Mouse (Mus musculus) forebrain, embryonic 16.5 days (tissue): Measurements from ENCODE around the gene Arhgef3. TPM values are rescaled to one million over a fixed set of nuclear protein-coding genes. Genes with fewer than 3 reads are reported as not detected.

Source experiments
- ATAC-seq: fragments of 200-750 bp; cut with Nextera tagmentation; 2 replicates; pipeline ENCODE4 v1.8.0; 2017; ENCODE audit warnings: mild to moderate bottlenecking, moderate library complexity
- H3K27ac ChIP-seq: fragments of 300-500 bp; sonication (generic); 2 replicates; pipeline ENCODE4 v1.5.1; 2014; ENCODE audit warnings: low read length, control low read depth
- H3K27me3 ChIP-seq: fragments of 300-500 bp; sonication (generic); replicated peaks from 2 replicates; pipeline ENCODE4 v1.6.1; 2014; ENCODE audit warnings: low read length; ENCODE audit not compliant: control insufficient read depth, insufficient read depth
- H3K36me3 ChIP-seq: fragments of 300-500 bp; sonication (generic); 2 replicates; pipeline ENCODE4 v1.6.1; 2014; ENCODE audit not compliant: control insufficient read depth, insufficient read depth
- H3K4me1 ChIP-seq: fragments of 300-500 bp; sonication (generic); replicated peaks from 2 replicates; pipeline ENCODE4 v1.6.1; 2014; ENCODE audit warnings: low read length; ENCODE audit not compliant: control insufficient read depth, insufficient read depth
- H3K4me2 ChIP-seq: fragments of 300-500 bp; sonication (generic); 2 replicates; pipeline ENCODE4 v1.6.1; 2014; ENCODE audit warnings: mild to moderate bottlenecking, low read length, control low read depth
- H3K4me3 ChIP-seq: fragments of 300-500 bp; sonication (generic); replicated peaks from 2 replicates; pipeline ENCODE4 v1.5.1; 2014; ENCODE audit warnings: mild to moderate bottlenecking, low read length, control low read depth
- H3K9ac ChIP-seq: fragments of 300-500 bp; sonication (generic); replicated peaks from 2 replicates; pipeline ENCODE4 v1.6.1; 2014; ENCODE audit warnings: low read depth, low read length, control low read depth
- H3K9me3 ChIP-seq: fragments of 300-500 bp; sonication (generic); 2 replicates; pipeline ENCODE4 v1.6.1; 2016; ENCODE audit warnings: low read length; ENCODE audit not compliant: control insufficient read depth
- WGBS: fragments of 180-500 bp; shearing (Covaris S2); extraction: QIAGEN DNeasy Blood & Tissue Kit; methylation state at CpG from one replicate; pipeline ENCODE4 v1.1.7; 2014; 5-methylcytosine and 5-hydroxymethylcytosine counted together
- polyA plus RNA-seq: library from polyadenylated mRNA; unstranded; fragments of >200 nt; fragmentation: Nextera tagmentation; extraction: Ambion mirVana; gene quantifications from 2 replicates; pipeline ENCODE4 v1.2.1, GENCODE M21; 2015

Arhgef3 gene
- polyA plus RNA-seq, 1 experiment from 2014 or later: 5.1 TPM

DNA sequence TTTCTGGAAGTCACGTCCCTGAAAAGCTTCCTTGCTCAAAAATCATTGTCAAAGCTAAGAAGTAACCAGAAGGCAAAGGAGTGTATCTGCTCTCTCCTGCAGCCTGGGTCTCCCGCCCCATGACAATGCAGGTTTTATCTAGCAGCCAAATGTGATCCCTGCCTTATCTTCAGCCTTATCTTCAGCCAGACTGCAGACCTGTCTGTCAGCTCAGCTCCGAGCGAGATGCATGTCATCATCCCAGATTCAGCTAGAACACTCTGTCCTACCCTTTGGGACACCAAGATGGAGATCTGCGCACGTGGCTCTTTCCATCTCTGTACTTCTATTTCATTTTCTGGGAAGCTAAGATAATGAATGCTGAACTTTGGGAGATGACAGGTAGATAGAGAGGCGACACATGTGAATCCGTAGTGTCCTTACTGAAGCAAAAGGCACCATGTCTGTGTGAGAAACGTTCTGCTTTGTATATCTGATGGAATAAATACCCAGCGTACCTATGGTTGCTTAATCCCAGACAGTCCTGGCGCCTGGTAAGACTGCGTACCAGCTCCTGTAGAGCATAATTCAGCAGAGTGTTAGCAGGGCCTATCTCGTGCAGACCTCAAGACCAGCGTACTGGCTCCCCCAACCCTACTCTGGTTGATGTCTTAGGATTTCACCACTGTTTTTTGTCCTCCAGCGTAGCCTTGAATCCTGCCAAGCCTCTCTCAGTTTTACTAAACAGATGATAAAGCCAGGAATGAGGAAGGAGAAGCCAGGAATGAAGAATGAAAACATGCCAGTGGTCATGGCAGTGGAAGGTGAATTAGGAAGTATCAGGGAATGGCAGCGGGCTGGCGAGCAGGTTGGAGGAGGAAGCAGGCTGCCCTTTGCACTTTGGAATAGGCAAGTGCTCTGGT is 235.4 kb downstream of the Arhgef3 start:
- Histone ChIP-seq H3K27me3 (no peaks in the 10 kb centered on the region), H3K4me2 (no peak overlapping the region), H3K9ac (no peak overlapping the region), H3K4me3 (no peak overlapping the region), H3K9me3 (no peaks in the 10 kb centered on the region), H3K27ac (no peak overlapping the region), H3K4me1 (no peaks in the 10 kb centered on the region), H3K36me3 (no peaks in the 10 kb centered on the region)
- WGBS: 89% methylated on average over 17 of the region's 17 CpGs
- no peak for ATAC-seq

DNA sequence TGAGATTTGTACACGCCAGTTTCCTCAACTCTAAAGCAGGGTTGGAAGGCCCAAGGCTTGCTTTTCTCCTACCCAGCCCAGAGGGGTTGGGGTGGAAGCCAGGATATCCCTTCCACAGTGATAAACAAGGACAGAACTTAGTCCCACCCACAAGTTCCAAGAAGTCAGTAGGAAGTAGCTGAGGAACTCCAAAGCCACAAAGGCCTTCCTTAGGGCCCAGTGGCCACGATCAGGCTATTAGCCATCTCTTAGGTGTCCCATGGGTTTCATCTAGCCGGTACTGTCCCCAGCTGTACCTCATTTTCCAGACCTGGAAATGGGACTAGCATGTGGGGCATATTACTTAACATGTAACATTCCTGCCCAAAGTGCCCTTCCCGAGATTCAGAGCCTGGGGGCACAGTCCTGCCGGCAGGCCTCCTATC is 236.4 kb downstream of the Arhgef3 start:
- H3K9me3 ChIP-seq: no peaks in the 10 kb centered on the region
- H3K27ac ChIP-seq: no peak overlapping the region
- no peak overlapping the region for H3K4me3 ChIP-seq
- H3K27me3 ChIP-seq: no peaks in the 10 kb centered on the region
- no peak overlapping the region for H3K4me2 ChIP-seq
- WGBS: 83% methylated on average over 5 of the region's 5 CpGs
- no peak for ATAC-seq
- H3K4me1 ChIP-seq: no peaks in the 10 kb centered on the region
- no peak overlapping the region for H3K9ac ChIP-seq
- no peaks in the 10 kb centered on the region for H3K36me3 ChIP-seq

DNA sequence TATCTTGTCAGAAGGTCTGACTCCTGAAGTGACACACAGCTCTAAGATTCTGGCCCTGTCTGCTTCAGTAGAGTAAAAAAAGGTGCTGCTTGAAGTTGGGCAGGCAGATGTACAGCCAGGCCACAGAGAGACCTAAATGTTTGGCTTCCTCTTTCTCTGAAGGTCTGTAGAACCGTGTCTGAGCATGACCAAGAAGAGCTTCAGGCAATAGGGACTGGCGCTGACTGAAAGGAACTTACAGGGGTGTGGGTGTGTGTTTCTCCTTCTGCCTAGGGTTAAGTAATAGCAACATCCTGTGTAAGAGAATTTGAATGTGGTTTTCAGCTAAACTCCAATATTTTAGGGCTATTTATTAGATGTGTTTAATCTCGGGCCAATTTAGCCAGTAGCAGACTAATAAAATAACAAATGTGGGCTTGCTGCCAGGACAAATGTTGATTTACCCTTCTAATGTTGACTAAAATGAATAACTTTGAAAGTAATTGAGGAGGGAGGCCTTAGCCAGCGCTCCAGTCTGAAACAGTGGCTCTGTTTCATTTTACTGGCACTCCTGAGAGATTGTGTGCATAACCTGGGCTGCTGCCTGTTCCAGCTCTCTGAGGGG is 236.9 kb downstream of the Arhgef3 start:
- no peak overlapping the region for H3K27ac ChIP-seq
- WGBS: 76% methylated on average over 4 of the region's 4 CpGs
- H3K4me1 ChIP-seq: no peaks in the 10 kb centered on the region
- H3K9ac ChIP-seq: no peak overlapping the region
- H3K9me3 ChIP-seq: no peaks in the 10 kb centered on the region
- no peaks in the 10 kb centered on the region for H3K27me3 ChIP-seq
- ATAC-seq: no peak
- H3K36me3 ChIP-seq: no peaks in the 10 kb centered on the region
- no peak overlapping the region for H3K4me2 ChIP-seq
- no peak overlapping the region for H3K4me3 ChIP-seq

DNA sequence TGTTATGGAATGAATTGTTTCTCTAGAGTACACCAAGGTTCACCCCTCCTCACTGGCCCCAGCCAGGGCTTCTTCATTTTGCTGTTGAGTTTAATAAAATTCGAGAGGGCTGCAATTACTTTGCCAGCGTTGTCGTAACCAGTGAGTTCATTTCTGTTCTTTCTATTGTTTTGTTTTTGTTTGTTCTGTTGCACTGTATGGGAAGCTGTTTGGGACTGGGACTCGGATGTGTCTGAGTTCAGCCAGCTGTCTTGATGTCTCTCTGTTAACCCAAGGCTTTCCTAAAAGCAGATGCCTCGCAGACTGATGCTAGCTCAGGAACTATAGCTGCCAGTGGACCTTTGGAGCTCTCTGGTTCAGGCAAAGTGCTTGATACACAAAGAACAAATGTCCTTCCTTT is 237.8 kb downstream of the Arhgef3 start:
- 65% methylated on average over 5 of the region's 5 CpGs for WGBS
- ATAC-seq: no peak
- Histone ChIP-seq H3K4me3 (no peak overlapping the region), H3K4me1 (no peaks in the 10 kb centered on the region), H3K36me3 (no peaks in the 10 kb centered on the region), H3K27ac (no peak overlapping the region), H3K4me2 (no peak overlapping the region), H3K27me3 (no peaks in the 10 kb centered on the region), H3K9ac (no peak overlapping the region), H3K9me3 (no peaks in the 10 kb centered on the region)

DNA sequence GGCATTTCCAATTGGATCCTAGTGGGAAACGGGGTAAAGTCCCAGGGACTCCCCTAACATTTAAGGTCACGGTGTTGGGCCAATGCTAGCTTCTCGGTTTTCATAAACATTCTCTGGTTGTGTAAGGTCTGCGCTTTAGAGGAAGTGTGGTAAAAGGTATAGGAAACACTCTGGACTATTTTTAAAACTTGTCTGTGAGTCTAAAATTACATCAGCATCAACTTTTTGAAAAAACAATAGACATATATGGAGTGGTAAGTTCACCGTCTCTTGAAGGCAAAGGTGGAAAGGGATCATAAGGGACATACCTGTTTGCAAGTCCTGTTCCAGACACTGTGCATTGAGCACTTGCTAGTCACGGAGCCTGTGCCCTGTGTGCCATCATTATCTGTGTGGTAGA is 240.5 kb downstream of the Arhgef3 start:
- Histone ChIP-seq H3K27me3 (no peaks in the 10 kb centered on the region), H3K9me3 (no peaks in the 10 kb centered on the region), H3K27ac (no peak overlapping the region), H3K4me3 (no peak overlapping the region), H3K36me3 (no peaks in the 10 kb centered on the region), H3K4me1 (no peaks in the 10 kb centered on the region), H3K9ac (no peak overlapping the region), H3K4me2 (no peak overlapping the region)
- WGBS: 92% methylated on average over 6 of the region's 6 CpGs
- no peak for ATAC-seq

DNA sequence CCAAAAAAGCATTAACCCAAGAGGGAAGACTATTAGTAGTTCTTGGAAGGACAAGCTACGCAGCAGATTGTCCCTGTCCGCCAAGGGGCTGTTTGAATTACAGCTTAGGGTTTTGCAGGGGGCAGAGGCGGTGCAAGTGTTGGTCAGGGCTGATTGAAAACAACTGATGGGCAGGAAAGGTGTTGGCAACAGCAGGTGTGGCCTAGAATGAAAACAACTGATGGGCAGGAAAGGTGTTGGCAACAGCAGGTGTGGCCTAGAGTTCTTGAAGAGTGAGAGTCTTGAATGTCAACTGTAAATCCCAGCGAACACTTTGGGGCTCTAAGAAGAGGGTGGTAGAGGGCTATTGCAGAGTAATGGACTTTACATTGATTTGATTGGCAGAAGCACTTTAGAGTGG is 241.2 kb downstream of the Arhgef3 start:
- Histone ChIP-seq H3K4me1 (no peaks in the 10 kb centered on the region), H3K4me3 (no peak overlapping the region), H3K27ac (no peak overlapping the region), H3K4me2 (no peak overlapping the region), H3K9me3 (no peaks in the 10 kb centered on the region), H3K36me3 (no peaks in the 10 kb centered on the region), H3K9ac (no peak overlapping the region), H3K27me3 (no peaks in the 10 kb centered on the region)
- WGBS: 89% methylated on average over 4 of the region's 4 CpGs
- ATAC-seq: no peak

DNA sequence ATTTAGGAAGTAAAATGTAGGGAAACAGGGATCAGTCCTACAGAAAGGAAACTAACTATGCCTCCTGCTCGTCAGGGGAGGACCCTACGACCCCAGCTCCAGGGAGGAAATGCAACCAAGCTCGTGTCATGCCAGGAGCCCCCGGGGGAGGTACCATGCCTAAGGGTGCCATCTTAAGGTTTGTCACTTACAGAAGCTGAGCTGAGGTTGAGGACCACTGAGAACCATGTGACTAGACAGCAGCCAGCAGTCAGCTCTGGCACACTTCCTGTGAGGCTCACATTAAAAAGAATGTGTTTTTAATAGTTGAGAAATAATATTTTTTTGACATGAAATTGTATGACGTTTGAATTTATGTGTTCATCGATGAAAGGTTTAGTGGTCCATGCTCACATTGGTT is 242.4 kb downstream of the Arhgef3 start:
- no peak overlapping the region for H3K4me2 ChIP-seq
- H3K4me3 ChIP-seq: no peak overlapping the region
- WGBS: 83% methylated on average over 6 of the region's 6 CpGs
- no peak overlapping the region for H3K27ac ChIP-seq
- no peaks in the 10 kb centered on the region for H3K27me3 ChIP-seq
- H3K36me3 ChIP-seq: no peaks in the 10 kb centered on the region
- no peaks in the 10 kb centered on the region for H3K4me1 ChIP-seq
- H3K9me3 ChIP-seq: no peaks in the 10 kb centered on the region
- H3K9ac ChIP-seq: no peak overlapping the region
- no peak for ATAC-seq

DNA sequence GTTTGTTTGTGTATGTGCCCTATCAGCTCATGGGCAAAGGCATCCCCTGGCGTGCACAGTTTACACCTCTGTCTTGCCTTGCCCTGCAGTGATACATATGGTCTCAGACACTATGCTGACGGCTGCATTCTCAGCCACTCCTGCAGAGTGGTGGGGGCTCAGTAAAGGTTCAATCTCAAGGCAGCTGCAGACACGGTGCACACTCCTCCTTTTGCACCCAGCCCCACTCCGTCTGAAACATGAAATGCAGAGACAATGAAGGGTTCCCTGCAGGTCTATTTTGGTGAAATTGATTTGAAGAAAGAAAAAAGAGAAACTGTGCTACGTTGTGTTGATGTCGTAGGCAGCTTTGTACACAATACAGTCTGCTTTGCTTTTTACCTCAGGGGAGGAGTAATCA is 243.5 kb downstream of the Arhgef3 start:
- H3K4me1 ChIP-seq: no peaks in the 10 kb centered on the region
- H3K4me3 ChIP-seq: no peak overlapping the region
- no peaks in the 10 kb centered on the region for H3K36me3 ChIP-seq
- ATAC-seq: no peak
- H3K27me3 ChIP-seq: no peaks in the 10 kb centered on the region
- H3K4me2 ChIP-seq: no peak overlapping the region
- no peak overlapping the region for H3K9ac ChIP-seq
- no peaks in the 10 kb centered on the region for H3K9me3 ChIP-seq
- H3K27ac ChIP-seq: no peak overlapping the region
- 46% methylated on average over 6 of the region's 6 CpGs for WGBS

DNA sequence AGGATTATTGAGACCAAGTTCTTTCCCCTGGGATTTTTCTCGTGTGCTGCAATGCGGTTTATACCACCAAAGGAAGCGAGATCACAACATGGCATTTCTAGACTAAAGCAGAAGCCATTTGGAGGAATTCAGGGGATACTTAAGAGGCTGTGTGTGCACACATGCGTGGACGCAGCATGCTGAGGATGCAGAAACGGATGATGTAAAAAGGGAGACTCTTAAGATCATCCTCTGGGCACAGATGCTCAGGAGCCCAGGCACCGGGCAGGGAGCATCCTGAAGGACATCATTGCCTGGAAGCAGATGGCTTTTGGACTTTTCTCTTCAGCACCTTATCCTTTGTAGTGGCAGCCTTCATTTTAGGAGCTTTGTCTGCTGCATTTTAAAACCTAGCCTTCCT is 246.2 kb downstream of the Arhgef3 start:
- H3K4me1 ChIP-seq: no peaks in the 10 kb centered on the region
- H3K27ac ChIP-seq: no peak overlapping the region
- no peaks in the 10 kb centered on the region for H3K9me3 ChIP-seq
- 72% methylated on average over 7 of the region's 7 CpGs for WGBS
- H3K36me3 ChIP-seq: no peaks in the 10 kb centered on the region
- no peak overlapping the region for H3K9ac ChIP-seq
- H3K27me3 ChIP-seq: no peaks in the 10 kb centered on the region
- H3K4me3 ChIP-seq: no peak overlapping the region
- H3K4me2 ChIP-seq: no peak overlapping the region
- no peak for ATAC-seq
